Mouse (Mus musculus): ENCODE data around the gene Esr1.

DNA sequence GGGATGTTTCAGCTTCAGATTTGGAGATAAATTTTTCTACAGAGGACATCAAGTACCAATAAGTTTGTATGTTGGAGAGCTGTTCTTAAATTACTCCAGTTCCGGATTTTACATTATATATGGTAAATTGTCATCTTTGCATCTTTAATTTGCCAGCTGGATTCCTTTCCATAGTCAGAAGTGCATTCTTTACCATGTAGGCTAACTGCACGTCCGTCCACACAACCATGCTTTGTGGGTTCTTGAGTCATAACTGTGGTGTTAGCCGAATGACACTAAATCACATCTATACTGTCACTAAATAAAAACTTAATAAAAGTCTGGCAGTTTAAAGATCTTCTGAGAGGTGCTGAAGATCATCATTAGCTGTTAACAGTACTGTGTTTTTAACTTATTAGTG, 286.4 kb downstream of the Esr1 start:
- TF ChIP-seq CTCF (IDR thresholded peaks at IDR 0.05; ENCODE audit: extremely low read depth, insufficient read length, insufficient replicate concordance, low read depth, low read length): no peak
- no peak for TF ChIP-seq POLR2A (IDR thresholded peaks at IDR 0.05; ENCODE audit: low read depth, low read length)

All from small intestine, adult 2 months (tissue).